13 mouse cellular contexts compared by ENCODE assay signal in genomic region chr11:31473017-31473416, GRCm38 (mm10).
"Had no signal": no experiment of that assay in that cellular context is flagged by ENCODE, and none has a peak within 500 bp of the region (broad histone marks: within the 10 kb centered on the region; RNA-seq: fewer than 3 reads in every experiment).

No protein-coding gene starts in this region.

- H3K27me3 ChIP-seq: limb, embryonic 15.5 days; liver, embryonic 12.5 days; neural tube, embryonic 12.5 days had no signal

- H3K4me1 ChIP-seq: limb, embryonic 15.5 days; liver, embryonic 12.5 days; neural tube, embryonic 12.5 days had no signal

- H3K9me3 ChIP-seq: limb, embryonic 15.5 days; liver, embryonic 12.5 days; midbrain, embryonic 10.5 days; neural tube, embryonic 12.5 days had no signal

- H3K9ac ChIP-seq: limb, embryonic 15.5 days; liver, embryonic 12.5 days; lung, embryonic 14.5 days; neural tube, embryonic 12.5 days had no signal

- H3K27ac ChIP-seq: limb, embryonic 15.5 days; liver, embryonic 12.5 days; midbrain, embryonic 10.5 days; neural tube, embryonic 12.5 days had no signal

- H3K4me3 ChIP-seq: limb, embryonic 15.5 days; liver, embryonic 12.5 days; midbrain, embryonic 10.5 days; neural tube, embryonic 12.5 days had no signal

- H3K36me3 ChIP-seq: limb, embryonic 15.5 days; liver, embryonic 12.5 days; midbrain, embryonic 10.5 days; neural tube, embryonic 12.5 days had no signal

- ATAC-seq: inflammation-experienced regulatory T-cells, adult 6 months; intestine, postnatal 0 days; liver, embryonic 12.5 days had no signal

- H3K4me2 ChIP-seq: limb, embryonic 15.5 days; liver, embryonic 12.5 days; lung, embryonic 14.5 days; neural tube, embryonic 12.5 days had no signal

- DNase-seq: layer of hippocampus, postnatal 36 days; lung, embryonic 14.5 days; lung, postnatal 10 days; lung, postnatal 4 days; midbrain, embryonic 14.5 days; right cerebral cortex, postnatal 14 days; thymus, postnatal 36 days had no signal
